Mouse (Mus musculus): ENCODE measurements around the gene Rsc1a1. TPM values are rescaled to one million over a fixed set of nuclear protein-coding genes. Genes with fewer than 3 reads are reported as not detected.

Rsc1a1 gene
- 9.6 and 12.1 TPM in 2 replicates for polyA plus RNA-seq (2012; rRNA removed)

DNA sequence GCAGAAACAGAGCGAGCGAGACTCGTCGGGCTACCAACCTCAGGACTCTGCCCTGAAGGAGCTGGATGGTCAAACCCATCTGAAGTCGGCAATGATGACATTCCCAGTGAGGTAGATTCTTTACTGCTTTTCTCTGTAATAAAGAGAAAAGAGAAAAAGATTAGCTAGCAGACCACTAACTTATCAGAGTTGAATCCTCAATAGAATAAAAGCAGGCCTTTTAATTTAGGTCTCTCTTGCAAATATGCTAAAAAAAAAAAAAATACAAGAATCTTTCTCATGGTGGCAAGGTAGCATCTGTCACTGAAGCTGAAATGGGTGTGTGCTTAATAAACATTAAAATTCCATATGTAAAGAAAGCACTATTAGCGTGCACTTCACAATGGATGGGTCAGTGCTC lies at the start of gene Rsc1a1:
Gene Rsc1a1 (minus strand): TSS at position 101 of the 400 bp plus-strand sequence.
- DNase-seq (ENCODE audit: low read depth): no peak

- no peak for DNase-seq (ENCODE audit: low read depth)
Observed at GRCm38 (mm10) chr4:141735206-141735560, 49.8 kb upstream of the Rsc1a1 start.

DNA sequence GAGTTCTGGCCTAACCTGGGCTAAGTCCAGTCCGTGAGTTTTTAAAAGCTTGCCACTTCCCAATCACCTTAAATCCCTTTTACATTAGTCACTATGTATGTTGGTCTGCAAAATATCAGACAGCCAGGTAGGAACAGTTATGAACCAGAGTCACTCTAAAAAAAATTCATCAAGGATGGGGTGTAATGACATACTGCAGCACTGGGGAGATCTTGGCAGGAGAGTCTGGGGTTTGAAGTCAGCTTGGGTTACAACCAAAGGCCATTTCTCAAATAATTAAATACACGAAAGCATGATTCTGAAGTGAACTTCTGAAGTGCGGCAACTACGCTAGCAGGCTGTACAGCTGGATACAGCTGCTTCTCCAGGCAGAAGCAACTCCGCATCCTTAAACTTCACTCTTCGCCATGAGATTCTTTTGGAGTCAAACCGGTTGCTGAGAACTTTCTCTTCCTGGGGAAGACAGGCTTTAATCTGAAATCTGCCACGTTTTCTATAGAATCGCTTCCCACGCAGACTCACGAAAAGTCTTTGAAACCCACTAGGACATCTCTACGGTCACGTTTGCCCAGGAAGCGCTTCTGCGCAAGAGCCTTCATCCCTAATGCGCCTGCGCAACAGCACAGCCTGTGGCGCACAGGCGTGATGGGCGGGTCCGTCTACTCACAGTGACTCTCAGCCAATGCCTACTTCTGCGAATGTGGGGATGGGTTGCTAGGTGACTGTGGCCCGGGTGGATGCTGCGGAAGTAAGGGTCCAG lies 49.2 kb upstream of the Rsc1a1 start:
- no peak for DNase-seq (ENCODE audit: low read depth)

GRCm38 (mm10) chr4:141731766-141732165 lies 46.4 kb upstream of the Rsc1a1 start:
- DNase-seq (ENCODE audit: low read depth): no peak

DNA sequence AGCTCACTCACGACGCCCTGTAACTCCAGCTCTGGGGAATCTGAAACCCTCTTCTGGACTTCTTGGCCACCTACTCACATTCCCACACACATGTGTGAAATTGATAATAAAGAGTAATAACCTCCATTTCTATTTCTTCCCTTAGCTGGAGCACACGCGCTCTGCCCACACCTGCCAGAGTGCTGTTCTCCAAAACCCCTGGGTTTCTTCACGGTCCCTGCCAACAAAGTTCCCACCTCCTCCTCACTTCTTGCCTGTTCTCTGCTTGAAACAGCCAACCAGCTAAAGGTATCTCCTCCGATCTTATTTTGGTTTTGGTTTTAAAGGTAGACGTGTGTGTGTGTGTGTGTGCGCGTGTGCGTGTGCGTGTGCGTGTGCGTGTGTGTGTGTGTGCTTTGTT lies 45.0 kb upstream of the Rsc1a1 start:
- DNase-seq (ENCODE audit: low read depth): no peak

DNA sequence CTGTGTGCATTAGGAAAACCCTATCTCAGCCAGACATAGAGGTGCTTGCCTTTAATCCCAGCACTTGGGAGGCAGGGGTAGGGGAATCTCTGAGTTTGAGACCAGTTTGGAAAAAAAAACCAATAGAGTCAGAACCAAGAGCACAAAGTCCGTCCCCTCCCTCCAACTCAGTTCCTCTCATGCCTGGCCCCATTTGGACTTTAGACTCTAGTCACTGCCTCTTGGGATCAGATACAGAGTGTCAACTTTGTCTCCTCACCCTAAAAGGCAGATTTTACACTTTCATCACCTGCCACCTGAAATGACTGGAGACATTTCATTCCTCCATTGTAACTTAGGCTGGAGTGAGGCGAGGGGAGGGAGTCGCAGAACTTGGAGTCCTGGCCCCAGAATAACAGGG lies 43.9 kb upstream of the Rsc1a1 start:
- DNase-seq (ENCODE audit: low read depth): no peak

- peak; percentile 88 for DNase-seq (ENCODE audit: low read depth)
Observed at GRCm38 (mm10) chr4:141725738-141726137, 40.3 kb upstream of the Rsc1a1 start.

GRCm38 (mm10) chr4:141725277-141725676 lies 39.9 kb upstream of the Rsc1a1 start:
- DNase-seq (ENCODE audit: low read depth): no peak

DNA sequence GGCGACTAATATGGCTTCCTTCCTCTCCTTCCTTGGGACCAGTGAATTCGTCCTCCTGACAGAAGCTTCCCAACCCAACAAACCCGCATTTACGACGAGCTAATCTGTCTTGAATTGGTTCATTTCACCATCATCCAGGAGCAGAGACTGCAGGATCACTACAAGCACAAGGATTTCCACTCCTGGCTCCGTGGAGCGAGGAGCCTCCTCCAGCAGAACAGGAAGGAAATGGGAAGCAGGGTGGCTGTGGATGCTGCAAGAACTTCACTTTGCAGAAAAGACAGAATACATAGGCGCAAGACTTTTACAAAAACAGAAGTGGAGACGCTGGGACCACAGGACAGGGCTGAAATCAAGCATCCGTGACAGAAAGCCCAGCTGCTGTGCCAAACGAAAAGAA lies 39.2 kb upstream of the Rsc1a1 start:
- DNase-seq (ENCODE audit: low read depth): no peak

- DNase-seq (ENCODE audit: low read depth): no peak
Observed at GRCm38 (mm10) chr4:141723673-141724068, 38.3 kb upstream of the Rsc1a1 start.

- DNase-seq (ENCODE audit: low read depth): no peak
Observed at GRCm38 (mm10) chr4:141722731-141723672, 37.6 kb upstream of the Rsc1a1 start, which contains the start of gene Ddi2. Ddi2 (minus strand) TSS chr4:141723419.

DNA sequence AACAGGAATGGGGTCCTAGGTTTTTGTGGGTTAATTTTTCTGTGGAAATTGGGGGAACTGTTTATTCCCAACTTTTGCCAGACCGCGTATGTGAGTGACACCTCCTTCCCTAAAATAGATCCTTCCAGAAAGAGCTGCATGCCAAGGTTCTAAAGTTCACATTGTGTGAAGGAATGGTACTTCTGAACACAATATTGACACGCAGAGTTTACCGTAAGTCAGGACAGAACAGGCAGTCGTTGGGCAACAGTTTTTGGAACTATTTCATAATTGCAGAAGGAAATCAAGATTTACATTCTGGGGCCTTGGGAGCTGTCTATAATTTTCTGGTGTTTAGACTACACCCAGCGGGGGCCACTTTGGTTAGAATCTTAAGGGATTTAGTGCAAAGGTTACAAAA lies 36.6 kb upstream of the Rsc1a1 start:
- no peak for DNase-seq (ENCODE audit: low read depth)

DNA sequence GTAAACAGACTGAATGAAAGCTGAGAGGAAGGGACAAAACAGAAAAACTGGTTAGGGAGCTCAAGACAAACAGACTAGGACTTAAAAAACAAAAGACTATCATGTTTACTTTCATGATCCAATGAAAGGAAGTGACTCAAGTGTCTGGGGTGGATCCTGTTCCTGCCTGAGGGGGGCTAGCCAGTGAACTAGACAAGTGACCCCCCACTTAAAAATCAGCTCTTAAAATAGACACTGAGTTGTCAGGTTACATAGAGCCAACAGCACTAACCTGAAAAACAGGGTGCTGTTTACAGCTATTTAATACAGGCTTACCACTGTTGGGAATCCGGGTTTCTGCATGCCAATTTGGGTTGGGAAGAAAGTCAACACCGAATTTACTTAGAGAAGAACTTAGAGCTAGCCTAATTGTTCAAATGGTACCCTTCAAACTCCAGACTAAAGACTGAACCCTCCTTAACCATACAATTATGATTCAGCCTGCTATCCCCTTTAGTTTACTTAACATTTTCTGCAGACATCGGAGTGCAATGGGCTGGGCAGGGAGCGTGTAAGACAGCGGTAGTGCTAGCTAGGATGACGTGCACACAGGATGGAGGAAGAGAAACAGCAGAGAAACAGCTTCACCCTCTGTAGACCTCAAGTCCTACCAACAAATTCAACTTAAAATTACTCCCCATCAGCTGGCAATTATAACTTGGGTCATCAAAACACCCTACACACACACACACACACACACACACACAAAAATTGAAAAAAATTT lies 35.5 kb upstream of the Rsc1a1 start:
- no peak for DNase-seq (ENCODE audit: low read depth)

GRCm38 (mm10) chr4:141719304-141719703 lies 33.9 kb upstream of the Rsc1a1 start:
- DNase-seq (ENCODE audit: low read depth): no peak

DNA sequence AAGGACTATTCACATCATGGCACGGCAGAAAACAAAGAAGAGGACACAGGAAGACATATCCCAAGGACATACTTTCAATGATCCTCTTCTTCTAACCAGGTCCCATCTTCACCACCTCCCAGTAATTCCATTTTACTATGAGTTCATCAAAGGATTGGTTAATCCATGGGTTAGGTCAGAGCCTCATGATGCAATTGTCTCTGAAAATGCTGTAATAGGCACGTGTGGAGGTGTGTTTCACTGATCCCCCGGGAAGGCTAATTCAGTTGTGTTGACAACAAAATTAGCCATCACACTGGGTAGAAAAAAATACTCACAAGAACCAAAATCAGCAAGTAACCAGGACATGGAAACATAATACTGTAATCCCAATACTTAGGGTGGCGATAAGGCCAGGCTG lies 32.2 kb upstream of the Rsc1a1 start:
- DNase-seq (ENCODE audit: low read depth): no peak

- no peak for DNase-seq (ENCODE audit: low read depth)
Observed at GRCm38 (mm10) chr4:141715027-141715426, 29.6 kb upstream of the Rsc1a1 start.

- no peak for DNase-seq (ENCODE audit: low read depth)
Observed at GRCm38 (mm10) chr4:141713598-141714142, 28.3 kb upstream of the Rsc1a1 start.

GRCm38 (mm10) chr4:141711250-141711649 lies 25.9 kb upstream of the Rsc1a1 start:
- DNase-seq (ENCODE audit: low read depth): no peak

- no peak for DNase-seq (ENCODE audit: low read depth)
Observed at GRCm38 (mm10) chr4:141708971-141709370, 23.6 kb upstream of the Rsc1a1 start.

- no peak for DNase-seq (ENCODE audit: low read depth)
Observed at GRCm38 (mm10) chr4:141708005-141708404, 22.6 kb upstream of the Rsc1a1 start.

GRCm38 (mm10) chr4:141705331-141705730 lies 19.9 kb upstream of the Rsc1a1 start:
- no peak for DNase-seq (ENCODE audit: low read depth)

GRCm38 (mm10) chr4:141704625-141705024 lies 19.2 kb upstream of the Rsc1a1 start:
- no peak for DNase-seq (ENCODE audit: low read depth)

All from gonadal fat pad, adult 2 months (tissue).